ENCODE assay signal across 8 mouse cellular contexts in genomic region chrX:42360173-42360931, GRCm38 (mm10).
DNase-seq lines count a peak whose midpoint lies in the region; ATAC-seq and TF ChIP-seq lines count a peak whose summit lies in the region.

No protein-coding gene starts in this region.

- no peaks in the 10 kb centered on the region for H3K36me3 ChIP-seq in forebrain, postnatal 0 days (ENCODE audit: insufficient read depth)

- ATAC-seq in activated CD4-positive, CD25-positive, alpha-beta regulatory T cell, adult 4 months, result peak; percentile 83
- peak; percentile 54 for ATAC-seq in forebrain, postnatal 0 days
- peak; percentile 85 for ATAC-seq in megakaryocyte, adult 5-6 weeks (ENCODE audit: poor library complexity, severe bottlenecking)

- peak; percentile 51 for TF ChIP-seq CTCF in forebrain, postnatal 0 days (IDR thresholded peaks at IDR 0.05; ENCODE audit: low read depth)

- DNase-seq in cerebellum, adult 18-20 months, result peak; percentile 7 to 12
- no peak for DNase-seq in cerebellum, postnatal 4 days (ENCODE audit: low spot score in 2 of 2)
- peak; percentile 61 for DNase-seq in forebrain, postnatal 0 days
- DNase-seq in kidney, adult 9 months, result peak; percentile 12
- peak; percentile 4 for DNase-seq in telencephalon, adult 2 months (ENCODE audit: low read depth, low spot score)
- no peak for DNase-seq in layer of hippocampus, postnatal 25 days (ENCODE audit: extremely low spot score in 1 of 2, low spot score in 1 of 2)

- 34% methylated on average over 15 of the region's 15 CpGs for WGBS in forebrain, postnatal 0 days

- peak overlapping the region; percentile 19 for H3K4me3 ChIP-seq in forebrain, postnatal 0 days (ENCODE audit: low read depth, low read length)

- H3K9me3 ChIP-seq in forebrain, postnatal 0 days (ENCODE audit: low read length), result no peaks in the 10 kb centered on the region

- H3K9ac ChIP-seq in forebrain, postnatal 0 days, result peak overlapping the region; percentile 35

- H3K27me3 ChIP-seq in forebrain, postnatal 0 days (ENCODE audit: insufficient read depth, low read length), result no peaks in the 10 kb centered on the region

- H3K4me1 ChIP-seq in forebrain, postnatal 0 days (ENCODE audit: insufficient read depth), result no peaks in the 10 kb centered on the region

- peak overlapping the region; percentile 83 for H3K27ac ChIP-seq in forebrain, postnatal 0 days (ENCODE audit: low read depth, low read length)

- H3K4me2 ChIP-seq in forebrain, postnatal 0 days (ENCODE audit: low read depth), result peak overlapping the region; percentile 38

Comparison
In these comparisons a context has a peak if more than half of its experiments do, and no peak if none do; other contexts are left out.
1. DNase-seq: peak in cerebellum, adult 18-20 months (2 of 2), forebrain, postnatal 0 days (single experiment), kidney, adult 9 months (single experiment) and telencephalon, adult 2 months (single experiment); none in cerebellum, postnatal 4 days (0 of 2) and layer of hippocampus, postnatal 25 days (0 of 2).
2. Peak in every context shown above with its lines, with median percentiles within 50 percentile points of each other: ATAC-seq.